Mouse (Mus musculus) neural tube, embryonic 11.5 days (tissue): Measurements from ENCODE around the gene Stxbp6. TPM values are rescaled to one million over a fixed set of nuclear protein-coding genes. Genes with fewer than 3 reads are reported as not detected.

Experiments
- ATAC-seq: fragments of 200-750 bp; cut with Nextera tagmentation; 2 replicates; pipeline ENCODE4 v1.8.0; 2017; ENCODE audit warnings: moderate number of reproducible peaks, mild to moderate bottlenecking, moderate TSS enrichment, moderate library complexity; ENCODE audit not compliant: insufficient read depth, low FRiP score, low TSS enrichment
- DNase-seq: peaks from one replicate; pipeline ENCODE4 v3.0.0-alpha.2; 2015; ENCODE audit warnings: low spot score
- H3K27ac ChIP-seq: fragments of 300-500 bp; sonication (generic); 2 replicates; pipeline ENCODE4 v1.5.1; 2014; ENCODE audit warnings: low read depth, mild to moderate bottlenecking, low read length
- H3K27me3 ChIP-seq: fragments of 300-500 bp; sonication (generic); 2 replicates; pipeline ENCODE4 v1.6.1; 2014; ENCODE audit warnings: mild to moderate bottlenecking, low read length, mixed read lengths; ENCODE audit not compliant: control insufficient read depth, insufficient read depth
- H3K36me3 ChIP-seq: fragments of 300-500 bp; sonication (generic); 2 replicates; pipeline ENCODE4 v1.6.1; 2014; ENCODE audit warnings: mild to moderate bottlenecking, low read length, moderate library complexity, mixed read lengths; ENCODE audit not compliant: control insufficient read depth, insufficient read depth
- H3K4me1 ChIP-seq: fragments of 300-500 bp; sonication (generic); 2 replicates; pipeline ENCODE4 v1.6.1; 2014; ENCODE audit warnings: low read length, mixed read lengths; ENCODE audit not compliant: control insufficient read depth, insufficient read depth
- H3K4me2 ChIP-seq: fragments of 300-500 bp; sonication (generic); 2 replicates; pipeline ENCODE4 v1.6.1; 2014; ENCODE audit warnings: low read depth, mild to moderate bottlenecking, moderate library complexity
- H3K4me3 ChIP-seq: fragments of 300-500 bp; sonication (generic); 2 replicates; pipeline ENCODE4 v1.5.1; 2014; ENCODE audit warnings: low read depth, low read length
- H3K9ac ChIP-seq: fragments of 300-500 bp; sonication (generic); 2 replicates; pipeline ENCODE4 v1.6.1; 2014; ENCODE audit warnings: mild to moderate bottlenecking, low read length
- H3K9me3 ChIP-seq: fragments of 300-500 bp; sonication (generic); 2 replicates; pipeline ENCODE4 v1.6.1; 2016; ENCODE audit warnings: low read length; ENCODE audit not compliant: control insufficient read depth
- WGBS: fragments of 180-500 bp; shearing (Covaris S2); extraction: QIAGEN DNeasy Blood & Tissue Kit; methylation state at CpG from one replicate; pipeline ENCODE4 v1.1.7; 2014; 5-methylcytosine and 5-hydroxymethylcytosine counted together
- polyA plus RNA-seq: library from polyadenylated mRNA; unstranded; fragments of >200 nt; fragmentation: Nextera tagmentation; extraction: Ambion mirVana; gene quantifications from 2 replicates; pipeline ENCODE4 v1.2.1, GENCODE M21; 2014

The Stxbp6 gene
- polyA plus RNA-seq, 1 experiment from 2014 or later, result 11.9 TPM

GRCm38 (mm10) chr12:44913854-44914253 is 160.7 kb downstream of the Stxbp6 start:
- no peaks in the 10 kb centered on the region for H3K27me3 ChIP-seq
- no peak overlapping the region for H3K27ac ChIP-seq
- no peak overlapping the region for H3K4me3 ChIP-seq
- no peak overlapping the region for H3K4me2 ChIP-seq
- H3K36me3 ChIP-seq, result no peaks in the 10 kb centered on the region
- ATAC-seq (no peak), DNase-seq (no peak)
- 86% methylated on average over 4 of the region's 4 CpGs for WGBS
- H3K4me1 ChIP-seq, result no peaks in the 10 kb centered on the region
- no peak overlapping the region for H3K9ac ChIP-seq
- H3K9me3 ChIP-seq, result no peaks in the 10 kb centered on the region

- H3K27me3 ChIP-seq, result no peaks in the 10 kb centered on the region
- ATAC-seq, result no peak
Observed at GRCm38 (mm10) chr12:44908028-44908702, 166.3 kb downstream of the Stxbp6 start.

GRCm38 (mm10) chr12:44906001-44906400 is 168.5 kb downstream of the Stxbp6 start:
- Histone ChIP-seq H3K4me2 (no peak overlapping the region), H3K27me3 (no peaks in the 10 kb centered on the region), H3K9ac (no peak overlapping the region), H3K4me1 (no peaks in the 10 kb centered on the region), H3K27ac (no peak overlapping the region), H3K36me3 (no peaks in the 10 kb centered on the region), H3K9me3 (no peaks in the 10 kb centered on the region), H3K4me3 (no peak overlapping the region)
- no peak for DNase-seq
- no peak for ATAC-seq
- 89% methylated on average over 2 of the region's 2 CpGs for WGBS

More at GRCm38 (mm10) chr12:44908028-44908702, 166.3 kb downstream of the Stxbp6 start:
- H3K36me3 ChIP-seq, result no peaks in the 10 kb centered on the region
- H3K4me3 ChIP-seq, result no peak overlapping the region
- H3K4me1 ChIP-seq, result no peaks in the 10 kb centered on the region
- WGBS, result 82% methylated on average over 3 of the region's 3 CpGs
- H3K4me2 ChIP-seq, result no peak overlapping the region
- H3K9ac ChIP-seq, result no peak overlapping the region
- no peak overlapping the region for H3K27ac ChIP-seq
- no peak for DNase-seq
- H3K9me3 ChIP-seq, result no peaks in the 10 kb centered on the region

GRCm38 (mm10) chr12:44903205-44903732 is 171.2 kb downstream of the Stxbp6 start:
- DNase-seq (no peak), ATAC-seq (no peak)
- H3K27me3 ChIP-seq, result no peaks in the 10 kb centered on the region
- 86% methylated on average over 1 of the region's 1 CpGs for WGBS
- no peaks in the 10 kb centered on the region for H3K36me3 ChIP-seq
- no peaks in the 10 kb centered on the region for H3K9me3 ChIP-seq
- no peak overlapping the region for H3K27ac ChIP-seq
- H3K4me2 ChIP-seq, result no peak overlapping the region
- H3K9ac ChIP-seq, result no peak overlapping the region
- no peak overlapping the region for H3K4me3 ChIP-seq
- no peaks in the 10 kb centered on the region for H3K4me1 ChIP-seq

- Histone ChIP-seq H3K4me3 (no peak overlapping the region), H3K4me2 (no peak overlapping the region), H3K4me1 (no peaks in the 10 kb centered on the region), H3K9me3 (no peaks in the 10 kb centered on the region), H3K9ac (no peak overlapping the region), H3K36me3 (no peaks in the 10 kb centered on the region), H3K27ac (no peak overlapping the region), H3K27me3 (no peaks in the 10 kb centered on the region)
- DNase-seq, result no peak
- WGBS, result 91% methylated on average over 5 of the region's 5 CpGs
- no peak for ATAC-seq
Observed at GRCm38 (mm10) chr12:44899173-44899870, 175.2 kb downstream of the Stxbp6 start.

GRCm38 (mm10) chr12:44896460-44896859 is 178.0 kb downstream of the Stxbp6 start:
- Histone ChIP-seq H3K4me3 (no peak overlapping the region), H3K27me3 (no peaks in the 10 kb centered on the region), H3K36me3 (no peaks in the 10 kb centered on the region), H3K9me3 (no peaks in the 10 kb centered on the region), H3K4me1 (no peaks in the 10 kb centered on the region), H3K27ac (no peak overlapping the region), H3K9ac (no peak overlapping the region), H3K4me2 (no peak overlapping the region)
- ATAC-seq (no peak), DNase-seq (no peak)
- WGBS, result 82% methylated on average over 1 of the region's 1 CpGs

GRCm38 (mm10) chr12:44889677-44890393 is 184.7 kb downstream of the Stxbp6 start:
- Histone ChIP-seq H3K27me3 (no peaks in the 10 kb centered on the region), H3K36me3 (no peaks in the 10 kb centered on the region), H3K4me1 (no peaks in the 10 kb centered on the region), H3K4me2 (no peak overlapping the region), H3K9me3 (no peaks in the 10 kb centered on the region), H3K9ac (no peak overlapping the region), H3K27ac (no peak overlapping the region), H3K4me3 (no peak overlapping the region)
- no peak for ATAC-seq
- DNase-seq, result no peak
- 91% methylated on average over 6 of the region's 6 CpGs for WGBS

- H3K27me3 ChIP-seq, result no peaks in the 10 kb centered on the region
- no peak overlapping the region for H3K27ac ChIP-seq
- 60% methylated on average over 3 of the region's 3 CpGs for WGBS
- no peak overlapping the region for H3K4me2 ChIP-seq
- DNase-seq (no peak), ATAC-seq (no peak)
- H3K9me3 ChIP-seq, result no peaks in the 10 kb centered on the region
- H3K4me3 ChIP-seq, result no peak overlapping the region
- no peak overlapping the region for H3K9ac ChIP-seq
- H3K4me1 ChIP-seq, result no peaks in the 10 kb centered on the region
- no peaks in the 10 kb centered on the region for H3K36me3 ChIP-seq
Observed at GRCm38 (mm10) chr12:44886826-44887225, 187.7 kb downstream of the Stxbp6 start.
